ENCODE assay signal across 26 mouse cellular contexts in genomic region chr17:34662468-34662867, GRCm38 (mm10). TPM values are rescaled to one million over a fixed set of nuclear protein-coding genes. Genes with fewer than 3 reads are reported as not detected.
DNase-seq lines count a peak whose midpoint lies in the region.
"Had no signal": no experiment of that assay in that cellular context is flagged by ENCODE, and none has a peak within 500 bp of the region (broad histone marks: within the 10 kb centered on the region; RNA-seq: fewer than 3 reads in every experiment).

No protein-coding gene starts in this region.

- peaks cover 3% of the 10 kb centered on the region for H3K4me1 ChIP-seq in brown adipose tissue, adult 24 weeks (ENCODE audit: control insufficient read depth, insufficient read depth, insufficient read length, low read length)

- intact Hi-C loops in heart, postnatal 25 days (cut with DNase I), result no loop called here
- intact Hi-C loops in heart, postnatal 10 days (cut with DNase I), result no loop called here

- H3K4me3 ChIP-seq in brown adipose tissue, adult 24 weeks (ENCODE audit: insufficient read depth, low read depth, low read length), result peak overlapping the region; percentile 4
- H3K4me3 ChIP-seq: embryonic facial prominence, embryonic 13.5 days; embryonic facial prominence, embryonic 15.5 days; erythroblast, embryonic 14.5 days; forebrain, embryonic 10.5 days; forebrain, embryonic 12.5 days had no signal

- H3K27ac ChIP-seq in brown adipose tissue, adult 24 weeks (replicated peaks; ENCODE audit: low read depth, low read length), result peak overlapping the region; percentile 30; the same call in 1 of the 2 replicates
- H3K27ac ChIP-seq: embryonic facial prominence, embryonic 13.5 days; embryonic facial prominence, embryonic 15.5 days; forebrain, embryonic 10.5 days; forebrain, embryonic 12.5 days had no signal

- DNase-seq in heart, adult 11 months, result peak; percentile 95
- no peak for DNase-seq in heart, adult 9 months (ENCODE audit: low spot score in 2 of 2)
- DNase-seq in heart, postnatal 25 days (ENCODE audit: low spot score), result peak; percentile 29
- no peak for DNase-seq in heart, postnatal 10 days
- no peak for DNase-seq in thymus, postnatal 36 days
- DNase-seq: adrenal gland, adult 8-10 months; adrenal gland, postnatal 14 days; adrenal gland, postnatal 36 days; cerebellum, adult 11 months; cerebellum, adult 18-20 months; cerebellum, adult 8-10 months; cerebellum, adult 9-11 months; cerebellum, postnatal 14 days; cerebellum, postnatal 36 days; embryo, embryonic 11 days had no signal

RNA-seq across cellular contexts. Expression of gene Tnxb, which starts 7.9 kb away (rescaled TPM):
- total RNA-seq in heart, postnatal 25 days (2021), result 10 to 100 TPM; 32.1 to 42.1 TPM
- total RNA-seq in heart, postnatal 10 days (2021), result 10 to 100 TPM; 63.9 to 66.5 TPM
- 9.7 and 10.1 TPM in 2 replicates for polyA plus RNA-seq in brown adipose tissue, adult 24 weeks (2012; ENCODE audit: insufficient read depth, insufficient read length, missing spikeins)
- total RNA-seq: common myeloid progenitor, adult 5-6 weeks had no signal
- polyA plus RNA-seq: activated CD4-positive, CD25-positive, alpha-beta regulatory T cell, adult 4 months; embryonic facial prominence, embryonic 11.5 days; erythroblast, embryonic 14.5 days; forebrain, embryonic 10.5 days had no signal

RNA-seq across cellular contexts. Expression of gene Atf6b, which starts 15.5 kb away (rescaled TPM):
- total RNA-seq in heart, postnatal 25 days (2021), result 10 to 100 TPM; 15.6 to 17.8 TPM
- total RNA-seq in heart, postnatal 10 days (2021), result 10 to 100 TPM; 19.0 to 19.3 TPM
- polyA plus RNA-seq in brown adipose tissue, adult 24 weeks (2012; ENCODE audit: insufficient read depth, insufficient read length, missing spikeins), result 16.2 and 17.1 TPM in 2 replicates

RNA-seq across cellular contexts. Expression of gene Fkbpl, which starts 17.9 kb away (rescaled TPM):
- 1 to 10 TPM; 6.2 to 6.6 TPM for total RNA-seq in heart, postnatal 25 days (2021)
- total RNA-seq in heart, postnatal 10 days (2021), result 1 to 10 TPM; 8.5 to 9.9 TPM
- 11.1 and 26.4 TPM in 2 replicates for polyA plus RNA-seq in brown adipose tissue, adult 24 weeks (2012; ENCODE audit: insufficient read depth, insufficient read length, missing spikeins)

RNA-seq across cellular contexts. Expression of gene Prrt1, which starts 33.1 kb away (rescaled TPM):
- total RNA-seq in heart, postnatal 25 days (2021), result 1 to 10 TPM; 1.1 to 1.9 TPM
- total RNA-seq in heart, postnatal 10 days (2021), result 1 to 10 TPM in 1 of 2 experiments, under 1 TPM in 1; 0.89 to 1.2 TPM
- not detected in 2 replicates for polyA plus RNA-seq in brown adipose tissue, adult 24 weeks (2012; ENCODE audit: insufficient read depth, insufficient read length, missing spikeins)
- total RNA-seq: common myeloid progenitor, adult 5-6 weeks; MEL had no signal
- polyA plus RNA-seq: C2C12; erythroblast, embryonic 14.5 days had no signal

RNA-seq across cellular contexts. Expression of gene Ppt2, which starts 34.2 kb away (rescaled TPM):
- total RNA-seq in heart, postnatal 25 days (2021), result 10 to 100 TPM; 53.2 to 53.7 TPM
- total RNA-seq in heart, postnatal 10 days (2021), result 10 to 100 TPM; 39.0 to 45.7 TPM
- polyA plus RNA-seq in brown adipose tissue, adult 24 weeks (2012; ENCODE audit: insufficient read depth, insufficient read length, missing spikeins), result 30.2 and 32.3 TPM in 2 replicates

Comparison
In these comparisons a context has a peak if more than half of its experiments do, and no peak if none do; other contexts are left out.
1. DNase-seq: peak in heart, adult 11 months (single experiment) and heart, postnatal 25 days (single experiment); none in heart, adult 9 months (0 of 2), heart, postnatal 10 days (0 of 2) and thymus, postnatal 36 days (0 of 2).